In the genomic region with DNA sequence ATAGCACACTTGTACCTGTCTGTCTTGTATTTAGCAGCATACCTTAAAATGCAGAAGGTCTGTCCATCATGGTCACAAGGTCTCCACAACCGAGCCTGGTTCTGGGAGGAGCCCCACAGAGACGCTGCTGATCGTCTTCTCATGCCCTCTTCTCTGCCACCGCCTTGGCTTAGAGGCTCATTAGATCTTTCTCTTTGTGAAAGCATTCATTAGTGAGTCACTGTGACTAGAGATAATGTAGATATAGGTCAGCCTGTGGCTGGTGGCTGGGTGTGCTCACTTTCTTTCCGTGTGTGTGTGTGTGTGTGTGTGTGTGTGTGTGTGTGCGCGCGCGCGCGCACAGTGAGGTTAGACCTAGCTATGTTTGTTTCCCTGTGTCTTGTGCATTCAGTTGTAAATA, we compare ENCODE assay signal across 26 mouse cellular contexts.
DNase-seq lines count a peak whose midpoint lies in the region; ATAC-seq and TF ChIP-seq lines count a peak whose summit lies in the region.
"Had no signal": no experiment of that assay in that cellular context is flagged by ENCODE, and none has a peak within 500 bp of the region (broad histone marks: within the 10 kb centered on the region; RNA-seq: fewer than 3 reads in every experiment).

No protein-coding gene starts in this region.

- no peak for TF ChIP-seq EP300 in liver, embryonic 14.5 days (IDR thresholded peaks at IDR 0.05; ENCODE audit: low read depth)

- no peak overlapping the region for H3K9ac ChIP-seq in liver, embryonic 11.5 days (ENCODE audit: low read depth, low read length)
- H3K9ac ChIP-seq in liver, embryonic 14.5 days (replicated peaks): no peak overlapping the region
- H3K9ac ChIP-seq: embryonic facial prominence, embryonic 12.5 days; hindbrain, embryonic 12.5 days; intestine, embryonic 15.5 days; lung, embryonic 15.5 days; midbrain, embryonic 12.5 days had no signal

- H3K9me3 ChIP-seq in liver, embryonic 11.5 days (ENCODE audit: control insufficient read depth, low read length): no peaks in the 10 kb centered on the region
- no peaks in the 10 kb centered on the region for H3K9me3 ChIP-seq in liver, embryonic 14.5 days (ENCODE audit: control insufficient read depth, low read length)
- H3K9me3 ChIP-seq: embryonic facial prominence, embryonic 12.5 days; hindbrain, embryonic 12.5 days; intestine, embryonic 15.5 days; lung, embryonic 15.5 days; midbrain, embryonic 12.5 days had no signal

- DNase-seq in liver, embryonic 11.5 days (ENCODE audit: low spot score): no peak
- DNase-seq in liver: no peak
- DNase-seq in Muller cell, postnatal 12 days (ENCODE audit: inconsistent ontology term): peak; percentile 65
- DNase-seq in liver, embryonic 14.5 days (ENCODE audit: low read depth in 3 of 3, low spot score in 3 of 3): no peak
- peak; percentile 27 for DNase-seq in retina, embryonic 14.5 days (ENCODE audit: low spot score)
- no peak for DNase-seq in cerebellum, adult 9-10 months
- DNase-seq in right cerebral cortex, postnatal 36 days (ENCODE audit: low spot score in 2 of 2): no peak
- DNase-seq in frontal cortex, postnatal 10 days (ENCODE audit: low spot score in 2 of 2): no peak
- DNase-seq: adrenal gland, adult 8-10 months; B cell, adult 2 months; cerebellum, adult 8-10 months; cerebellum, postnatal 36 days; embryo, embryonic 11 days; gastrocnemius, postnatal 25 days; heart, adult 2 months; kidney, adult 2 months; kidney, postnatal 36 days; thymus, adult 2 months; thymus, postnatal 36 days had no signal

- no peak overlapping the region for H3K4me2 ChIP-seq in liver, embryonic 11.5 days
- no peak overlapping the region for H3K4me2 ChIP-seq in liver, embryonic 14.5 days (ENCODE audit: low read depth)
- H3K4me2 ChIP-seq: embryonic facial prominence, embryonic 12.5 days; hindbrain, embryonic 12.5 days; intestine, embryonic 15.5 days; lung, embryonic 15.5 days; midbrain, embryonic 12.5 days had no signal

- H3K4me1 ChIP-seq in liver, embryonic 11.5 days (replicated peaks; ENCODE audit: control insufficient read depth, insufficient read depth, low read length): no peaks in the 10 kb centered on the region
- H3K4me1 ChIP-seq in liver, embryonic 14.5 days (replicated peaks; ENCODE audit: control insufficient read depth in 2 of 2, insufficient read depth in 2 of 2, low read length in 1 of 2): 0 out of 4 replicates have a peak, but pooled peaks cover 0 to 3% of the 10 kb centered on the region in 2 experiments
- H3K4me1 ChIP-seq: embryonic facial prominence, embryonic 12.5 days; hindbrain, embryonic 12.5 days; intestine, embryonic 15.5 days; lung, embryonic 15.5 days; midbrain, embryonic 12.5 days had no signal

- no peak for TF ChIP-seq CTCF in liver, embryonic 14.5 days (IDR thresholded peaks at IDR 0.05; ENCODE audit: low read depth)

- no peak overlapping the region for H3K4me3 ChIP-seq in liver, embryonic 11.5 days (ENCODE audit: low read depth, low read length)
- no peak overlapping the region for H3K4me3 ChIP-seq in liver, embryonic 14.5 days (ENCODE audit: insufficient read depth in 1 of 2, low read depth in 2 of 2, low read length in 2 of 2)
- H3K4me3 ChIP-seq: embryonic facial prominence, embryonic 12.5 days; heart, adult 2 months; hindbrain, embryonic 12.5 days; intestine, embryonic 15.5 days; lung, embryonic 15.5 days; midbrain, embryonic 12.5 days had no signal

- 0 out of 2 replicates have a peak, but pooled peaks have one; percentile 29 for ATAC-seq in liver, embryonic 11.5 days (replicated peaks; ENCODE audit: low FRiP score)
- ATAC-seq in liver, embryonic 14.5 days (ENCODE audit: insufficient read depth): peak; percentile 21; the same call in 1 of the 2 replicates
- ATAC-seq: forebrain, embryonic 14.5 days; hindbrain, postnatal 0 days; intestine, embryonic 15.5 days had no signal

- WGBS in liver, embryonic 11.5 days: 83% methylated on average over 11 of the region's 11 CpGs
- WGBS in liver, embryonic 14.5 days (ENCODE audit: insufficient replicate concordance): 66% methylated on average over 11 of the region's 11 CpGs

- H3K36me3 ChIP-seq in liver, embryonic 11.5 days (ENCODE audit: control insufficient read depth, insufficient read depth, low read length): peaks cover 4% of the 10 kb centered on the region; the same call in 1 of the 2 replicates
- H3K36me3 ChIP-seq in liver, embryonic 14.5 days (replicated peaks; ENCODE audit: control insufficient read depth, insufficient read depth, low read depth): peaks cover 6% of the 10 kb centered on the region
- H3K36me3 ChIP-seq: intestine, embryonic 15.5 days had no signal

- no peak overlapping the region for H3K27ac ChIP-seq in liver, embryonic 11.5 days (ENCODE audit: low read depth, low read length)
- H3K27ac ChIP-seq in liver, embryonic 14.5 days: no peak overlapping the region
- H3K27ac ChIP-seq: embryonic facial prominence, embryonic 12.5 days; heart, adult 2 months; hindbrain, embryonic 12.5 days; hindbrain, postnatal 0 days; intestine, embryonic 15.5 days; lung, embryonic 15.5 days; midbrain, embryonic 12.5 days had no signal

- H3K27me3 ChIP-seq in liver, embryonic 11.5 days (replicated peaks; ENCODE audit: control insufficient read depth, insufficient read depth, low read length): no peaks in the 10 kb centered on the region
- no peaks in the 10 kb centered on the region for H3K27me3 ChIP-seq in liver, embryonic 14.5 days (ENCODE audit: control insufficient read depth, insufficient read depth, low read length)
- H3K27me3 ChIP-seq: embryonic facial prominence, embryonic 12.5 days; hindbrain, embryonic 12.5 days; intestine, embryonic 15.5 days; lung, embryonic 15.5 days; midbrain, embryonic 12.5 days had no signal

Comparison
In these comparisons a context has a peak if more than half of its experiments do, and no peak if none do; other contexts are left out.
1. DNase-seq: peak in Muller cell, postnatal 12 days (single experiment) and retina, embryonic 14.5 days (single experiment); none in liver, embryonic 11.5 days (single experiment), liver (single experiment), liver, embryonic 14.5 days (0 of 3), cerebellum, adult 9-10 months (single experiment), right cerebral cortex, postnatal 36 days (0 of 2) and frontal cortex, postnatal 10 days (0 of 2).